Mouse (Mus musculus) stomach, postnatal 0 days (tissue): ENCODE data around the gene Yars2. TPM values are rescaled to one million over a fixed set of nuclear protein-coding genes. Genes with fewer than 3 reads are reported as not detected.
"Not testable (repeated sequence)": the region's sequence is repeated elsewhere in the genome, so short reads cannot be mapped to it uniquely, and the experiment has no call there.

Source experiments
- ATAC-seq: fragments of 200-750 bp; cut with Nextera tagmentation; 2 replicates; pipeline ENCODE4 v1.8.0; 2017; ENCODE audit not compliant: low FRiP score, low TSS enrichment
- DNase-seq: peaks from one replicate; pipeline ENCODE4 v3.0.0-alpha.2; 2016; ENCODE audit warnings: low spot score
- H3K27ac ChIP-seq: fragments of 300-500 bp; sonication (generic); replicated peaks from 2 replicates; pipeline ENCODE4 v1.5.1; 2014; ENCODE audit warnings: mild to moderate bottlenecking, control low read depth
- H3K27me3 ChIP-seq: fragments of 300-500 bp; sonication (generic); 2 replicates; pipeline ENCODE4 v1.6.1; 2014; ENCODE audit warnings: low read length; ENCODE audit not compliant: control insufficient read depth, insufficient read depth
- H3K36me3 ChIP-seq: fragments of 300-500 bp; sonication (generic); 2 replicates; pipeline ENCODE4 v1.6.1; 2014; ENCODE audit warnings: low read length, mixed read lengths; ENCODE audit not compliant: control insufficient read depth, insufficient read depth
- H3K4me1 ChIP-seq: fragments of 300-500 bp; sonication (generic); replicated peaks from 2 replicates; pipeline ENCODE4 v1.6.1; 2014; ENCODE audit warnings: antibody characterized with exemption; ENCODE audit not compliant: control insufficient read depth, insufficient read depth
- H3K4me2 ChIP-seq: fragments of 300-500 bp; sonication (generic); replicated peaks from 2 replicates; pipeline ENCODE4 v1.6.1; 2014; ENCODE audit warnings: low read depth, mild to moderate bottlenecking, control low read depth, moderate library complexity
- H3K4me3 ChIP-seq: fragments of 300-500 bp; sonication (generic); 2 replicates; pipeline ENCODE4 v1.5.1; 2014; ENCODE audit warnings: low read depth, low read length, control low read depth
- H3K9ac ChIP-seq: fragments of 300-500 bp; sonication (generic); 2 replicates; pipeline ENCODE4 v1.6.1; 2014; ENCODE audit warnings: mild to moderate bottlenecking, low read length, control low read depth, mixed read lengths
- H3K9me3 ChIP-seq: fragments of 300-500 bp; sonication (generic); 2 replicates; pipeline ENCODE4 v1.6.1; 2016; ENCODE audit warnings: low read length; ENCODE audit not compliant: control insufficient read depth
- CTCF ChIP-seq: IDR thresholded peaks from 2 replicates; pipeline ENCODE4 v1.5.1; 2016; ENCODE audit warnings: antibody characterized with exemption, low read depth, mild to moderate bottlenecking, moderate library complexity
- EP300 ChIP-seq: optimal IDR thresholded peaks from 2 replicates; pipeline ENCODE3; 2016; ENCODE audit warnings: antibody characterized with exemption
- WGBS: fragments of 180-500 bp; shearing (Covaris S2); extraction: QIAGEN DNeasy Blood & Tissue Kit; methylation state at CpG from one replicate; pipeline ENCODE4 v1.1.7; 2014; 5-methylcytosine and 5-hydroxymethylcytosine counted together
- polyA plus RNA-seq: library from polyadenylated mRNA; unstranded; fragments of >200 nt; fragmentation: Nextera tagmentation; extraction: Ambion mirVana; gene quantifications from 2 replicates; pipeline ENCODE4 v1.2.1, GENCODE M21; 2015

The Yars2 gene
- polyA plus RNA-seq, 1 experiment from 2014 or later, result 22.6 TPM

DNA sequence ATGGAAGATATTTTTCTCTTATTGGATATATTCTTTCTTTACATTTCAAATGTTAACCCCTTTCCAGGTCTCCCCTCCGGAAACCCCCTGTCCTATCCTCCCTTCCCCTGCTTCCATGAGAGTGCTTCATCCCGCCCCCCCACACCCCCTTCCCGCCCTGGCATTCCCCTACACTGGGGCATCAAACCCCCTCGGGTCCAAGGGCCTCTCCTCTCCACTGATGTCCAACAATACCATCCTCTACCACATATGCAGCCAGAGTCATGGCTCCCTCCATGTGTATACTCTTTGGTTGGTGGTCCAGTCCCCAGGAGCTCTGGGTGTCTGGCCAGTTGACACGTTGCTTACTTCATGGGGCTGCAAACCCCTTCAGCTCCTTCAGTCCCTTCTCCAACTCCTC is 8.6 kb downstream of the Yars2 start:
- ATAC-seq, result no peak

DNA sequence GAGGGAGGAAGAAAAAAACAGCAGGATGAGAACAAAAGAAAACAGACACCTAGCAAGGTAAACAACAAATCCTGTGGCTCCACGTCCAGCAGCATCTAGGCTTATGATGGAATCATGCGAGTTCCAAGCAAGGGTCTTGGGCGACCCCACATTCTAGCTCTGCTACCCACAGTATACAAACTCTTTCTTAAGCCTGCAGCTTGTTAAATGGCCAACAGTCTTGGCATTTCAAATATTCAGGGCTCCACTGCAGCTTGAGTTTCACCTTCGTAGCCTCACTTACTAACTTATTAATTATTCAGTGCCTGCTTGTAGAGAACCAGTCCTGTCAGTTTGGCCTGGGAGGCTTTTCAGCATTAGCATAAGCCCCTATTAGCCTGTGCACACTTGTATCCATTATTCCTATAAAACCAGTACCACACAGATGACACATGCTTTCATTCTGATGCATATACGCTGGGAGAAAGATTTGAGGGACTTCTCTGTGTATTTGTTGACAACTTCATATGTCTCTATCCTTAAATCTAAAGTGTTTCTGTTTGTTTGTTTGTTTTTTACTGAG is 23.1 kb downstream of the Yars2 start:
- 75% methylated on average over 5 of the region's 5 CpGs for WGBS
- Histone ChIP-seq H3K36me3 (peaks cover 7% of the 10 kb centered on the region), H3K27me3 (no peaks in the 10 kb centered on the region), H3K4me3 (no peak overlapping the region), H3K9me3 (no peaks in the 10 kb centered on the region), H3K27ac (no peak overlapping the region), H3K9ac (no peak overlapping the region), H3K4me2 (no peak overlapping the region), H3K4me1 (no peaks in the 10 kb centered on the region)
- ATAC-seq, result no peak
- TF ChIP-seq EP300, result no peak
- no peak for TF ChIP-seq CTCF
- DNase-seq, result no peak

More for the DNA sequence above, 8.6 kb downstream of the Yars2 start:
- H3K9ac ChIP-seq, result no peak overlapping the region
- TF ChIP-seq EP300 (no peak), CTCF (no peak)
- no peak for DNase-seq
- peaks cover 5% of the 10 kb centered on the region; the same call in 1 of the 2 replicates for H3K36me3 ChIP-seq
- H3K4me1 ChIP-seq, result no peaks in the 10 kb centered on the region
- H3K4me3 ChIP-seq, result no peak overlapping the region
- H3K27me3 ChIP-seq, result no peaks in the 10 kb centered on the region
- H3K9me3 ChIP-seq, result no peaks in the 10 kb centered on the region
- no peak overlapping the region for H3K27ac ChIP-seq
- 91% methylated on average over 5 of the region's 5 CpGs for WGBS
- H3K4me2 ChIP-seq, result no peak overlapping the region

DNA sequence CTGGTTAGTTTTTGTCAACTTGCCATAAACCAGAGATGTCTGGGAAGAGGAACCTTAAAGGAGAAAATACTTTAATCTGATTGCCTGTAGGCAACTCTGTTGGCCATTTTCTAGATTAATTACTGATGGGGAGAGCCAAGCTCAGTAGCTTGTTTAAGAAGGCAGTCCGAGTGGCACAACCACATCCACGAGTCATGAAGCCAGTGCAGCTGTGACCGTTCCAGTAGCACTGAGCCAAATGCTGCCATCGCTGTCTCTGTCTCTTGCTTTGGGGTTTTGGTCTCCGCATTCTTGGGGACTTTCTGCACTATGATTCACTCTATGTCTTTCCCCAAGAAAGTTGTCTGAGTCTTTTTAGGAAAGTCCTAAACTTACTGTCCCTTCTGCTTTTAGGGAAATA is 43.7 kb downstream of the Yars2 start:
- WGBS, result 90% methylated on average over 5 of the region's 5 CpGs
- DNase-seq (no peak), ATAC-seq (no peak)
- H3K9me3 ChIP-seq, result no peaks in the 10 kb centered on the region
- H3K4me3 ChIP-seq, result no peak overlapping the region
- H3K36me3 ChIP-seq, result no peaks in the 10 kb centered on the region; the same call in 1 of the 2 replicates
- TF ChIP-seq EP300, result no peak
- no peak for TF ChIP-seq CTCF
- H3K4me1 ChIP-seq, result no peaks in the 10 kb centered on the region
- H3K4me2 ChIP-seq, result no peak overlapping the region
- no peak overlapping the region for H3K27ac ChIP-seq
- H3K27me3 ChIP-seq, result no peaks in the 10 kb centered on the region
- no peak overlapping the region for H3K9ac ChIP-seq

DNA sequence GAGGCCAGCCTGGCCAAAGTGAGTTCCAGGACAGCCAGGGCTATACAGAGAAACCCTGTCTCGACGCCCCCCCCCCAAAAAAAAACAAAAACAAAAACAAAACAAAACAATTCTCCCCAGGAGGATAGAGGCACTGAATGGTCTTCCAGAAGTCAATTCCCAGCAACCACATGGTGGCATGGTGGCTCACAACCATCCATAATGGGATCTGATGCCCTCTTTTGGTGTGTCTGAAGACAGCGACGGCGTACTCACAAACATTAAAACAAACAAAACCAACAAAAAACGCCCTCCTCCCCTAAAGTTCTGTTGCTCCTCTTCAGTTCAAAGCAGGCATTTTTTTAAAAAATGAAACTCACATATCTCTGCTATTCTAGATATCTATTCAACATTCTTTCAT is 55.1 kb downstream of the Yars2 start:
- peak overlapping the region; percentile 88 for H3K4me3 ChIP-seq
- no peaks in the 10 kb centered on the region; the same call in 1 of the 2 replicates for H3K36me3 ChIP-seq
- ATAC-seq, result no peak
- peak overlapping the region; percentile 93 for H3K27ac ChIP-seq
- no peak for DNase-seq
- no peak for TF ChIP-seq EP300
- TF ChIP-seq CTCF, result peak; percentile 47
- H3K9me3 ChIP-seq, result no peaks in the 10 kb centered on the region
- peak overlapping the region; percentile 91 for H3K9ac ChIP-seq
- 12% methylated on average over 6 of the region's 6 CpGs for WGBS
- H3K4me1 ChIP-seq, result no peaks in the 10 kb centered on the region
- no peaks in the 10 kb centered on the region for H3K27me3 ChIP-seq
- H3K4me2 ChIP-seq, result peak overlapping the region; percentile 64

DNA sequence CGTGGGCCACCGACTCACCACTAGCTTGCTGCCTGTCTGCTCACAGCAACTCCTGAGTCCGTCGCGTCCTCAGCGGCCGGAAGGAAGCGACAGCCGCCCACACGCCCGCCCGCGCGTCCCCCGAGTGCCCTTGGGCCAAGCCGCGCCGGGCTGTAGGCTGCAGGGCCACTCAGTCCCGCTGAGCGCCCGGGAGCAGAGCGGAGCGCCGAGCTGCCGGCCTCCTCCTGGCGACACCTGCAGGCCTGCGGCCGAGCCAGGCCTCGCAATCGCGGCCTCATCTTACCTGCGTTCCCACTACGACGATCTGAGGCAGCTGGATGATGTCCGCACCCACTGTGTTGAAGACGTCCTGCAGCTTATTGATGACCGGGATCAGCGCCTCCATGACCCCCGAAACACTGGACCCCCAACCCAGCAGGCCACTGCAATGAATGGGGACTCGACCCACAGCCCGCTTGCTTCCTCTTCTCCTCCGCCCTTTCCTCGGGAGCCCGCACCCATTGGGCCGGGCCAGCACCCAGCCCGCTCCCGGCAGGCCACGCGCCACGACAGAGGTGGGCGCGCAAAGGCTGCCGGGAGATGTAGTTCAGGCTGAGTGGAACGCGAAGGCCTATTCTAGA is 55.8 kb downstream of the Yars2 start, which contains the start of gene Dnm1l:
Gene Dnm1l, minus strand, starts transcription at position 479 of the 620 bp plus-strand sequence.
- peak; percentile 95 for DNase-seq
- Histone ChIP-seq H3K9me3 (no peaks in the 10 kb centered on the region), H3K4me3 (peak within 1 kb of the TSS; percentile 88), H3K27me3 (no peaks in the 10 kb centered on the region), H3K27ac (peak within 1 kb of the TSS; percentile 93), H3K4me2 (peak within 1 kb of the TSS; percentile 64), H3K36me3 (no peaks in the 10 kb centered on the region; the same call in 1 of the 2 replicates), H3K9ac (peak within 1 kb of the TSS; percentile 91), H3K4me1 (no peaks in the 10 kb centered on the region)
- TF ChIP-seq CTCF, result peak; percentile 63
- TF ChIP-seq EP300, result no peak
- WGBS, result under 1% methylated on average over 55 of the region's 55 CpGs
- ATAC-seq, result peak; percentile 99

DNA sequence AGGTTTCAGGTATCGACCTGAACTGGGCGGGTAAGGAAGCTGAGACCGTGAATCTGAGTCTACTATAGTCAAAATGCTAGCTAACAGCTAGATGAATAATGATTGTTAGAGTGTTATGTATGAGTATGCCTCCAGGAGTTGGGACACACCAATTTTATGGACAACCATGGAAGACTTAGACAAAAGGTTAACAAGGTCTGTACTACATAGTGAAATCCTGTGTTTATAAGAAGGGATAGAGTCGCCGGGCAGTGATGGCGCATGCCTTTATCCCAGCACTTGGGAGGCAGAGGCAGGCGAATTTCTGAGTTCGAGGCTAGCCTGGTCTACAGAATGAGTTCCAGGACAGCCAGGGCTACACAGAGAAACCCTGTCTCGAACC is 56.3 kb downstream of the Yars2 start:
- not testable (repeated sequence) for H3K36me3 ChIP-seq, H3K4me2 ChIP-seq, H3K9me3 ChIP-seq, DNase-seq, H3K4me1 ChIP-seq, H3K9ac ChIP-seq, ATAC-seq, H3K27me3 ChIP-seq
- Histone ChIP-seq H3K4me3 (peak overlapping the region; percentile 88), H3K27ac (peak overlapping the region; percentile 93; the same call in 1 of the 2 replicates)
- 54% methylated on average over 9 of the region's 9 CpGs for WGBS

Other genes starting within 250 kb of the Yars2 start
- gene Pkp2, start 89.6 kb upstream of the Yars2 start, polyA plus RNA-seq, result 12.5 and 14.8 TPM in 2 replicates
- 30.8 and 34.0 TPM in 2 replicates for gene Dnm1l, start 56.0 kb downstream of the Yars2 start, polyA plus RNA-seq